Mouse (Mus musculus): Measurements from ENCODE around the gene Efcab9. TPM values are rescaled to one million over a fixed set of nuclear protein-coding genes. Genes with fewer than 3 reads are reported as not detected.

Efcab9 gene
- polyA plus RNA-seq, 1 experiment: 0.97 TPM

GRCm38 (mm10) chr11:32548240-32548639, 16.4 kb upstream of the Efcab9 start:
- no peak overlapping the region for H3K27ac ChIP-seq (ENCODE audit: insufficient read depth, low read length)
- no peaks in the 10 kb centered on the region for H3K27me3 ChIP-seq (ENCODE audit: control insufficient read depth, insufficient read depth, low read length)
- no peak for TF ChIP-seq CTCF (IDR thresholded peaks at IDR 0.05; ENCODE audit: borderline replicate concordance, insufficient read depth, low read depth, low read length)
- TF ChIP-seq POLR2A (IDR thresholded peaks at IDR 0.05; ENCODE audit: borderline replicate concordance, insufficient read depth, low read length): no peak
- peaks cover 59% of the 10 kb centered on the region for H3K4me1 ChIP-seq (ENCODE audit: control insufficient read depth, insufficient read depth, low read length)
- no peak for DNase-seq
- WGBS: 87% methylated on average over 4 of the region's 4 CpGs
- no peak overlapping the region for H3K4me3 ChIP-seq (replicated peaks; ENCODE audit: insufficient read depth, low read depth, low read length)

DNA sequence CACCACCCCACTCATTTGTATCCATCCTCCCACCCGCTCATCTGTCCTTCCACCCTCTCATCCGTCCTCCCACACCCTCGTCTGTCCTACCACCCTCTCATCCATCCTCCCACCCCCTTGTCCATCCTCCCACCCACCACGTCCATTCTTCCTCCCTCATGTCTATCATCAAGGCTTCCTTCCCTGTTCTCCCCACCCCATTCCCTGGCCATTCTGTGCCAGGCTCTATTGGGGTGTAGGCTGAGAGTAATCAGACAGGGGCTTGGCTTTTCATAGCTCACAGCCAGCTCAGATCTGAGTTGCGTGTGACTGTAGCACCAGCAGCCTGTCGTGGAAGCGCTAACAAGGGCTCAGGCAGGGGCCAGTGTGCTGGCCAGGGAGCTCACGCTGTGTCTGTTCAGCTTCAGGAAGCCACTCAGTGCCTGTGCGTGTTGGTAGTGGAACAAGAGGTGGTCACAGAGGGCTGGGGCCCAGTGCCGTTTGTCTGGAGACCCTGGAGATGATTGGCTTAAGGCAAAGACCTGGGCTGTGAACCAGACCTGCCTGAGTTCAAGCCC, 15.6 kb upstream of the Efcab9 start:
- no peak for TF ChIP-seq POLR2A (IDR thresholded peaks at IDR 0.05; ENCODE audit: borderline replicate concordance, insufficient read depth, low read length)
- TF ChIP-seq CTCF (IDR thresholded peaks at IDR 0.05; ENCODE audit: borderline replicate concordance, insufficient read depth, low read depth, low read length): no peak
- H3K4me1 ChIP-seq (ENCODE audit: control insufficient read depth, insufficient read depth, low read length): peaks cover 51% of the 10 kb centered on the region
- H3K4me3 ChIP-seq (replicated peaks; ENCODE audit: insufficient read depth, low read depth, low read length): no peak overlapping the region
- no peaks in the 10 kb centered on the region for H3K27me3 ChIP-seq (ENCODE audit: control insufficient read depth, insufficient read depth, low read length)
- WGBS: 42% methylated on average over 10 of the region's 10 CpGs
- H3K27ac ChIP-seq (ENCODE audit: insufficient read depth, low read length): no peak overlapping the region
- no peak for DNase-seq

- 12% methylated on average over 5 of the region's 5 CpGs for WGBS
- no peak for TF ChIP-seq CTCF (IDR thresholded peaks at IDR 0.05; ENCODE audit: borderline replicate concordance, insufficient read depth, low read depth, low read length)
- TF ChIP-seq POLR2A (IDR thresholded peaks at IDR 0.05; ENCODE audit: borderline replicate concordance, insufficient read depth, low read length): no peak
- DNase-seq: peak; percentile 83 to 92
These were observed 14.6 kb upstream of the Efcab9 start for GRCm38 (mm10) chr11:32546483-32546882.

GRCm38 (mm10) chr11:32545605-32546004, 13.7 kb upstream of the Efcab9 start:
- WGBS: 62% methylated on average over 12 of the region's 12 CpGs
- no peak for DNase-seq
- TF ChIP-seq CTCF (IDR thresholded peaks at IDR 0.05; ENCODE audit: borderline replicate concordance, insufficient read depth, low read depth, low read length) (no peak), POLR2A (IDR thresholded peaks at IDR 0.05; ENCODE audit: borderline replicate concordance, insufficient read depth, low read length) (no peak)
- H3K4me1 ChIP-seq (ENCODE audit: control insufficient read depth, insufficient read depth, low read length): peaks cover 43% of the 10 kb centered on the region
- no peak overlapping the region for H3K4me3 ChIP-seq (replicated peaks; ENCODE audit: insufficient read depth, low read depth, low read length)
- H3K27ac ChIP-seq (ENCODE audit: insufficient read depth, low read length): no peak overlapping the region
- H3K27me3 ChIP-seq (ENCODE audit: control insufficient read depth, insufficient read depth, low read length): no peaks in the 10 kb centered on the region

More at GRCm38 (mm10) chr11:32546483-32546882, 14.6 kb upstream of the Efcab9 start:
- Histone ChIP-seq H3K27ac (ENCODE audit: insufficient read depth, low read length) (peak overlapping the region; percentile 40; the same call in 1 of the 2 replicates), H3K4me3 (replicated peaks; ENCODE audit: insufficient read depth, low read depth, low read length) (no peak overlapping the region), H3K27me3 (ENCODE audit: control insufficient read depth, insufficient read depth, low read length) (no peaks in the 10 kb centered on the region), H3K4me1 (ENCODE audit: control insufficient read depth, insufficient read depth, low read length) (peaks cover 44% of the 10 kb centered on the region)

GRCm38 (mm10) chr11:32544497-32544896, 12.6 kb upstream of the Efcab9 start:
- no peak for DNase-seq
- no peak overlapping the region for H3K27ac ChIP-seq (ENCODE audit: insufficient read depth, low read length)
- H3K27me3 ChIP-seq (ENCODE audit: control insufficient read depth, insufficient read depth, low read length): no peaks in the 10 kb centered on the region
- no peak overlapping the region for H3K4me3 ChIP-seq (replicated peaks; ENCODE audit: insufficient read depth, low read depth, low read length)
- TF ChIP-seq POLR2A (IDR thresholded peaks at IDR 0.05; ENCODE audit: borderline replicate concordance, insufficient read depth, low read length) (no peak), CTCF (IDR thresholded peaks at IDR 0.05; ENCODE audit: borderline replicate concordance, insufficient read depth, low read depth, low read length) (no peak)
- 89% methylated on average over 5 of the region's 5 CpGs for WGBS
- H3K4me1 ChIP-seq (ENCODE audit: control insufficient read depth, insufficient read depth, low read length): peaks cover 39% of the 10 kb centered on the region

- H3K4me3 ChIP-seq (replicated peaks; ENCODE audit: insufficient read depth, low read depth, low read length): no peak overlapping the region
- TF ChIP-seq CTCF (IDR thresholded peaks at IDR 0.05; ENCODE audit: borderline replicate concordance, insufficient read depth, low read depth, low read length) (no peak), POLR2A (IDR thresholded peaks at IDR 0.05; ENCODE audit: borderline replicate concordance, insufficient read depth, low read length) (no peak)
- no peaks in the 10 kb centered on the region for H3K27me3 ChIP-seq (ENCODE audit: control insufficient read depth, insufficient read depth, low read length)
- no peak overlapping the region for H3K27ac ChIP-seq (ENCODE audit: insufficient read depth, low read length)
- DNase-seq: no peak
- H3K4me1 ChIP-seq (ENCODE audit: control insufficient read depth, insufficient read depth, low read length): peaks cover 37% of the 10 kb centered on the region
- 89% methylated on average over 6 of the region's 6 CpGs for WGBS
These were observed 12.2 kb upstream of the Efcab9 start for GRCm38 (mm10) chr11:32544041-32544440.

DNA sequence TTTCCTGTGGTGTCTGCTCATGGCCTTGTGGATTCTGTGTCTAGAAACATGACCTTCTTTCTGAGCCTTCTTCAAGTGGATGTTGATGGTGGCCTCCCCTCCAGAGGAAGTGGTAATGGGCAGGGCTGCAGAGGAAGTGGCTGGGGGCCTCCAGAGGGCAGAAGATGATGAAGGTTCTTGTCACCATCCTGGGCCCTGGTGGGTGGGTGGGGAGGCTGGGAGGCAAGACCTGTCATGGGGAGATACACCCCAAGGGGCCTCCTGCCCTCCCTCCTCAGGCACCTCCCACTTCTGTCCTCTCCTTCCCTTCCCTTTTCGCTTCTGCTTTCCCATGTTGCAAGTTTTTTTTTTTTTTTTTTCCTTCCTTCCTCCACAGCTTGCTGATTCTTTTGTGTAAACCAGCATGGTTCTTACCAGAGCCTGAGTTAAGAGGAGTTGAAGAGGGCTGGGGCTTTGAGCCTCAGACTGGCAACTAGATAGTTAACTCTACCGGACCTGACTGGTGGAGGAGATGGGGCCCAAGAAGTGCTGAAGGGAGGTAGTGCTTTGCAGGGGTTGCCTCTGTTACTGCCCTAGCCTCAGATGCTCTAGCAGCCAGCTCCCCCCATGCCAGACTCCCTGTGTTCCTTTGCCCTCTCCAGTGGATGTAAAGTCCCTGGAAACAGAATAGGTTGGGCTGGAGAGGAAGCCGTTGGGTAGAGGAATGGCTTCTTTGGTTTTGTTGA, 11.0 kb upstream of the Efcab9 start:
- TF ChIP-seq POLR2A (IDR thresholded peaks at IDR 0.05; ENCODE audit: borderline replicate concordance, insufficient read depth, low read length): no peak
- H3K4me1 ChIP-seq (ENCODE audit: control insufficient read depth, insufficient read depth, low read length): peaks cover 39% of the 10 kb centered on the region
- H3K4me3 ChIP-seq (replicated peaks; ENCODE audit: insufficient read depth, low read depth, low read length): no peak overlapping the region
- WGBS: 48% methylated on average over 3 of the region's 3 CpGs
- no peaks in the 10 kb centered on the region for H3K27me3 ChIP-seq (ENCODE audit: control insufficient read depth, insufficient read depth, low read length)
- no peak overlapping the region for H3K27ac ChIP-seq (ENCODE audit: insufficient read depth, low read length)
- no peak for DNase-seq

DNA sequence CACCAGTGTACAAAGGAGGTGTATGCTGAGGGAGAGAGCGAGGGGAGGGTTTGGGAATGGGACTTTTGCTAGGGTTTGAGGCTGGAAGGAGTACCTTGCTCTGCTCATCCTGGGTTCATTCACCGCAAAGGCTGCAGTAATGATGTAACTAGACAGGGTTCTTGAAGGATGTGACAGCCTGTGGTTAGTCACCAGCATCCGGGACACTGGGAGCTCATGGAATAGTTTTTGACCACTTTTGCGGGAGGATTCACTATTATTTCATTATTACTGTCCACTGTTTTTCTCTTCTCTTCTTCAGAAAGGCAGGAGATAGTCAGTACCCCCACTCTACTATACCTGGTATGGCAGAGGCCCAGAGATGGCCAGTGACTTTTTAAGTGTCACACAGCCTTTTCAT, 10.3 kb upstream of the Efcab9 start:
- Histone ChIP-seq H3K27me3 (ENCODE audit: control insufficient read depth, insufficient read depth, low read length) (no peaks in the 10 kb centered on the region), H3K4me3 (replicated peaks; ENCODE audit: insufficient read depth, low read depth, low read length) (no peak overlapping the region), H3K4me1 (ENCODE audit: control insufficient read depth, insufficient read depth, low read length) (peaks cover 34% of the 10 kb centered on the region), H3K27ac (ENCODE audit: insufficient read depth, low read length) (no peak overlapping the region)
- WGBS: 94% methylated on average over 4 of the region's 4 CpGs
- DNase-seq: no peak
- no peak for TF ChIP-seq POLR2A (IDR thresholded peaks at IDR 0.05; ENCODE audit: borderline replicate concordance, insufficient read depth, low read length)
- no peak for TF ChIP-seq CTCF (IDR thresholded peaks at IDR 0.05; ENCODE audit: borderline replicate concordance, insufficient read depth, low read depth, low read length)
